Mouse (Mus musculus): ENCODE measurements around the gene Cep83. TPM values are rescaled to one million over a fixed set of nuclear protein-coding genes. Genes with fewer than 3 reads are reported as not detected.

The Cep83 gene
- polyA plus RNA-seq, 1 experiment = 1.2 TPM

DNA sequence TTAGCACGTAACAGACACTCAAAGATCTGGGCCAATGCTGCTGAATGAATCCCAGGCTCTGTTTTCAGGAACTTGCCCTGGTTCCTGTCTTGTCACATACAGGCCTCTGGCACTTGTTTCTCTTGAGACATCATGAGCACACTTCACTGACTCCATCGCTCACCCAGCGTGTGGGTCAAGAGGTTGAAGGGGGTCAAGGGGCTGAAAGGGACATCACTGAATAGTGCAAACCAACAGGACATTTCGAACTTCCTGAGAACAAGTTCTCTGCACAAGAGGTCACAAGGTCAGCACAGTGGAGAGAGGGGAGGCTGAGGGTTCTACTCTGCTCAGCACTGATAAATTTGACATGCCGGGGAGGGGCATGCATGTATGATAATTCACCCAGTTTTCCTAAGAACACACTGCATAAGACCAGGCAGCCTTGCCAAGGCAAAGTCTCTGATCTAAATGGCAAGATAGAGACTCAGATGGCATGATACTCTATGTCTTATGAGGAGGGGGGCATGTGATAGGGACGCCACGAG is 121.6 kb downstream of the Cep83 start:
- Histone ChIP-seq H3K4me1 (ENCODE audit: control insufficient read depth) (peaks cover 21% of the 10 kb centered on the region), H3K27me3 (ENCODE audit: control insufficient read depth) (no peaks in the 10 kb centered on the region), H3K9me3 (ENCODE audit: control insufficient read depth, low read length) (no peaks in the 10 kb centered on the region), H3K36me3 (ENCODE audit: control insufficient read depth) (no peaks in the 10 kb centered on the region), H3K4me3 (replicated peaks) (no peak overlapping the region)
- TF ChIP-seq GATA1 (IDR thresholded peaks at IDR 0.05; ENCODE audit: low read length) (no peak), TAL1 (IDR thresholded peaks at IDR 0.05; ENCODE audit: low read length) (no peak)

- Histone ChIP-seq H3K4me3 (replicated peaks) (no peak overlapping the region), H3K36me3 (ENCODE audit: control insufficient read depth) (no peaks in the 10 kb centered on the region), H3K9me3 (ENCODE audit: control insufficient read depth, low read length) (no peaks in the 10 kb centered on the region), H3K4me1 (ENCODE audit: control insufficient read depth) (peaks cover 21% of the 10 kb centered on the region), H3K27me3 (ENCODE audit: control insufficient read depth) (no peaks in the 10 kb centered on the region)
- TF ChIP-seq TAL1 (IDR thresholded peaks at IDR 0.05; ENCODE audit: low read length) (no peak), GATA1 (IDR thresholded peaks at IDR 0.05; ENCODE audit: low read length) (no peak)
These were observed 123.7 kb downstream of the Cep83 start for GRCm38 (mm10) chr10:94811907-94812851.

DNA sequence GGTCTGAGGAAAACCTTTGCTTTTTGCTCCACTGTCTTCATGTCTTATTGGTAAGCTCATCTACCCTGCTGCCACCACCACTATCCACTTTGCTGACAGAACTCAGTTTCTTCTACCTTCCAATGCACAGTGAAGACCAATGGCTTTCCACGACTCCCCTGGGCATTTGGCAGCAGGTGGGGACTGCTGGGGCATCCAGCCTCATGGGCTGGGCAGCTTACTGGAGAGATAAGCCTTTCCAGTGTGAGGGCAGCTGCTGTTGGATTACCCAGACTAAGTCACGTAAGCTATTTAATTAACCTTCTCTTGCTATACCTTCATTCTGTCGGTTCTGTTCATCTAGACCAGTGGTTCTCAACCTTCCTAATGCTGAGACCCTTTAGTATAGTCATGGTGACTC is 129.7 kb downstream of the Cep83 start:
- Histone ChIP-seq H3K36me3 (ENCODE audit: control insufficient read depth) (no peaks in the 10 kb centered on the region), H3K4me3 (replicated peaks) (no peak overlapping the region), H3K27me3 (ENCODE audit: control insufficient read depth) (no peaks in the 10 kb centered on the region), H3K9me3 (ENCODE audit: control insufficient read depth, low read length) (no peaks in the 10 kb centered on the region), H3K4me1 (ENCODE audit: control insufficient read depth) (peaks cover 1% of the 10 kb centered on the region; the same call in 1 of the 2 replicates)
- no peak for TF ChIP-seq GATA1 (IDR thresholded peaks at IDR 0.05; ENCODE audit: low read length)
- TF ChIP-seq TAL1 (IDR thresholded peaks at IDR 0.05; ENCODE audit: low read length) = no peak

GRCm38 (mm10) chr10:94818781-94819665 is 130.6 kb downstream of the Cep83 start:
- H3K4me1 ChIP-seq (ENCODE audit: control insufficient read depth) = peaks cover 1% of the 10 kb centered on the region; the same call in 1 of the 2 replicates
- no peak overlapping the region for H3K4me3 ChIP-seq (replicated peaks)
- H3K27me3 ChIP-seq (ENCODE audit: control insufficient read depth) = no peaks in the 10 kb centered on the region
- no peaks in the 10 kb centered on the region for H3K36me3 ChIP-seq (ENCODE audit: control insufficient read depth)
- TF ChIP-seq TAL1 (IDR thresholded peaks at IDR 0.05; ENCODE audit: low read length) (no peak), GATA1 (IDR thresholded peaks at IDR 0.05; ENCODE audit: low read length) (no peak)
- H3K9me3 ChIP-seq (ENCODE audit: control insufficient read depth, low read length) = no peaks in the 10 kb centered on the region

DNA sequence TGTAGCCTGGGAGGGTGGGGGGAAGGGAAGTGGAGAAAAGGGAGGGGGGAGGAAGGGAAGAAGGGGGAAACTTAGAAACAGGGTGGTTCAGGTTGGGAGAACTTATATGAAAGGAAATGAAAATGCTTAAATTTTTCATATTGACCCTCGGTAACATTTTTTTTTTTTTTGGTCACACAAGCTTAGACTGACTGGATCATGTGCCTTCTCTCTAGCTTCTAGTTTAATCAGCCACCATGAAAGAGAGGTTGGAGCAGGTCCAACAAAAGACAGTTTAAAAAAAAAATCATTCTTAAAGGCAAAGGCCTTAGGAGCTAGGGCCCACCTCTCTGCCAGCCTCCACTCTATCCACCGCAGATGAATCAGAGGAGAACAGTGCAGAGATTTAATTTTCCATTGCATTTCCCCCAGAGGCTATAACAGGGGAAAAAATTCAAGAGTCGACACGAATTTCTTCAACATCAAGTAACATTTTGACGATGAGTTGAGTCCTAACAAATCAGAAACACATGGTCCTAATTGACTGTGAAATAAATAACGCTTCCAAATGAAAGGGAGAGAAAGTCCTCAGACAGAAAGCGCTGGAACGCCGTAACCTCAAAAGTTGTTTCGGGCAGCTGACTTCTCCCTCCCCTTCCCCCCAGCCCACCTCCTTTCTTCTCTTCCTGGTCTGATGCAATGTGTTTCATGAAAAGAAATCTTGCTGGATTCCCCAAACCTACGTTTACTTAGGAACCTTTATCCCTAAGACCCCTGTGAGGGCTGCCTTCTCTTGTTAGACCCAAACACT is 135.7 kb downstream of the Cep83 start:
- Histone ChIP-seq H3K4me1 (ENCODE audit: control insufficient read depth) (peaks cover 7% of the 10 kb centered on the region), H3K36me3 (ENCODE audit: control insufficient read depth) (no peaks in the 10 kb centered on the region), H3K9me3 (ENCODE audit: control insufficient read depth, low read length) (no peaks in the 10 kb centered on the region), H3K4me3 (replicated peaks) (no peak overlapping the region), H3K27me3 (ENCODE audit: control insufficient read depth) (no peaks in the 10 kb centered on the region)
- no peak for TF ChIP-seq GATA1 (IDR thresholded peaks at IDR 0.05; ENCODE audit: low read length)
- no peak for TF ChIP-seq TAL1 (IDR thresholded peaks at IDR 0.05; ENCODE audit: low read length)

- Histone ChIP-seq H3K36me3 (ENCODE audit: control insufficient read depth) (no peaks in the 10 kb centered on the region), H3K27me3 (ENCODE audit: control insufficient read depth) (no peaks in the 10 kb centered on the region), H3K4me3 (replicated peaks) (no peak overlapping the region), H3K9me3 (ENCODE audit: control insufficient read depth, low read length) (no peaks in the 10 kb centered on the region), H3K4me1 (ENCODE audit: control insufficient read depth) (peaks cover 7% of the 10 kb centered on the region)
- TF ChIP-seq TAL1 (IDR thresholded peaks at IDR 0.05; ENCODE audit: low read length) = no peak
- no peak for TF ChIP-seq GATA1 (IDR thresholded peaks at IDR 0.05; ENCODE audit: low read length)
These were observed 137.5 kb downstream of the Cep83 start for GRCm38 (mm10) chr10:94825951-94826350.

- TF ChIP-seq GATA1 (IDR thresholded peaks at IDR 0.05; ENCODE audit: low read length) = no peak
- no peak for TF ChIP-seq TAL1 (IDR thresholded peaks at IDR 0.05; ENCODE audit: low read length)
- Histone ChIP-seq H3K9me3 (ENCODE audit: control insufficient read depth, low read length) (no peaks in the 10 kb centered on the region), H3K4me1 (ENCODE audit: control insufficient read depth) (peaks cover 7% of the 10 kb centered on the region), H3K27me3 (ENCODE audit: control insufficient read depth) (no peaks in the 10 kb centered on the region), H3K4me3 (replicated peaks) (no peak overlapping the region), H3K36me3 (ENCODE audit: control insufficient read depth) (no peaks in the 10 kb centered on the region)
These were observed 138.0 kb downstream of the Cep83 start for GRCm38 (mm10) chr10:94826436-94826835.

GRCm38 (mm10) chr10:94827325-94827724 is 138.9 kb downstream of the Cep83 start:
- TF ChIP-seq GATA1 (IDR thresholded peaks at IDR 0.05; ENCODE audit: low read length) (no peak), TAL1 (IDR thresholded peaks at IDR 0.05; ENCODE audit: low read length) (no peak)
- Histone ChIP-seq H3K4me1 (ENCODE audit: control insufficient read depth) (peaks cover 7% of the 10 kb centered on the region), H3K36me3 (ENCODE audit: control insufficient read depth) (no peaks in the 10 kb centered on the region), H3K4me3 (replicated peaks) (no peak overlapping the region), H3K27me3 (ENCODE audit: control insufficient read depth) (no peaks in the 10 kb centered on the region), H3K9me3 (ENCODE audit: control insufficient read depth, low read length) (no peaks in the 10 kb centered on the region)

Data from erythroblast, embryonic 14.5 days (primary cell).